Mouse (Mus musculus): ENCODE results near the gene Carm1. TPM values are rescaled to one million over a fixed set of nuclear protein-coding genes. Genes with fewer than 3 reads are reported as not detected.

Gene Carm1
- polyA plus RNA-seq, 1 experiment from 2014 or later, result 79.5 TPM

DNA sequence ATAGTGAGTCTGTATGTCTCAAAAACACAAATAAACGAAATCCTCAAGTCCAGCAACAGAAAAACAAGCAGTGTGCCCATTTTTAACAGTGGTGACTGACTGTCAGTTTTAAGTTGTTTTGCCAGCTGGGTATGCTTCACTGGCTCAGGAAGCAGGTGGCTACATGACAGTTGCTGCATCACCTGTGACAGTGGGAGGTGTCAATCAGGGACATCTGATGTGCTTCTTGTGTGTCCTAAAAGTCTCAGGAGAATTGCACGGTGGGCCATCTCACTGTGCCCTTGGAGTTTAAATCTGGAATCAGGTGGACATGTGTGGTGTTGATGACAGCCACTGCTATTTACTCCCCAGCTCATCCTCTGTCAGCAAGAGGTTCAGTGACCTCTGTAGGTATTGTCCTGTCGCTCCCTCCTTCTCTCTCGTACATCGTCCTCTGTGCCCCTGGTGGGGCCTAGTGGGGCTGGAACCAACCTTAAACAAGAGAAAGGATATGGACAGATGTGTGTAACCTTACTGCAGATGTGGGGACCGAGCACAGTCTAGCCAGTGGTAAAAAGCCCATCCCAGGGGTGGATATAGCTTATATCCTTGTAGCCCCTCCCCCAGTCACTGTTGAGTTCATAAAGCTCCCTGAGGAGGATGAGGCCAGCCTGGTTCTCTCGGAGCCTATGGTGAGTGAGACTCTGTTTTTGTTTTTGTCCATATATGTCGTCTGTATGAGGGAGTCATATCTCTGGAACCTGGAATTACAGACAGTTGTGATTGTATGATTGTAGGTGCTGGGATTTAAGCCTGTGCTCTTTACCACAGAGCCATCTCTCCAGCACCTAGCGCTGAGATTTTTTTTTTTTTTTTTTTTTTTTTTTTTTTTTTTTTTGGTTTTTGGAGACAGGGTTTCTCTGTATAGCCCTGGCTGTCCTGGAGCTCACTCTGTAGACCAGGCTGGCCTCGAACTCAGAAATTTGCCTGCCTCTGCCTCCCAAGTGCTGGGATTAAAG, 78.9 kb downstream of the Carm1 start:
- ATAC-seq (ENCODE audit: insufficient number of reproducible peaks, insufficient read depth, low FRiP score, low TSS enrichment), result peak; percentile 42; the same call in 1 of the 2 replicates
- H3K4me2 ChIP-seq (replicated peaks), result no peak overlapping the region
- no peak overlapping the region for H3K27ac ChIP-seq
- no peak overlapping the region for H3K4me3 ChIP-seq
- 88% methylated on average over 10 of the region's 10 CpGs for WGBS
- no peak overlapping the region for H3K9ac ChIP-seq
- H3K9me3 ChIP-seq, result no peaks in the 10 kb centered on the region
- H3K4me1 ChIP-seq, result no peaks in the 10 kb centered on the region
- H3K36me3 ChIP-seq, result 0 out of 2 replicates have a peak, but pooled peaks cover 11% of the 10 kb centered on the region
- no peaks in the 10 kb centered on the region for H3K27me3 ChIP-seq

DNA sequence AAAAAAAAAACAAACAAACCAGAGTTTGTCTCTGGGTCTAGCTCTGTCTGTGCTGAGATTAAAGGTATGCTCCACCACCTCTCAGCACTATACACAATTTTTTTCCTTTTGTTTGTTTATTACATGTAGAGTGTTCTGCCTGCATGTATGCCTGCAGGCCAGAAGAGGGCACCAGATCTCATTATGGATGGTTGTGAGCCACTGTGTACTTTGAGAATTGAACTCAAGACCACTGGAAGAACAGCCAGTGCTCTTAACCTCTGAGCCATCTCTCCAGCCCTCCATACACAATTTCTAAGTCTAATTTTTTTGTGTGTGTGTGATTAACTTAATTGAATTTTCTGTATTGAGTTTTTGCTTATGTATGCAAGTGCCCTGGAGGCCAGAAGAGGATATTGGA, 79.9 kb downstream of the Carm1 start:
- H3K4me3 ChIP-seq, result no peak overlapping the region
- no peak overlapping the region for H3K9ac ChIP-seq
- H3K4me1 ChIP-seq, result no peaks in the 10 kb centered on the region
- H3K9me3 ChIP-seq, result no peaks in the 10 kb centered on the region
- no peak overlapping the region for H3K27ac ChIP-seq
- H3K4me2 ChIP-seq (replicated peaks), result no peak overlapping the region
- H3K27me3 ChIP-seq, result no peaks in the 10 kb centered on the region
- H3K36me3 ChIP-seq, result 0 out of 2 replicates have a peak, but pooled peaks cover 8% of the 10 kb centered on the region
- ATAC-seq (ENCODE audit: insufficient number of reproducible peaks, insufficient read depth, low FRiP score, low TSS enrichment), result no peak

DNA sequence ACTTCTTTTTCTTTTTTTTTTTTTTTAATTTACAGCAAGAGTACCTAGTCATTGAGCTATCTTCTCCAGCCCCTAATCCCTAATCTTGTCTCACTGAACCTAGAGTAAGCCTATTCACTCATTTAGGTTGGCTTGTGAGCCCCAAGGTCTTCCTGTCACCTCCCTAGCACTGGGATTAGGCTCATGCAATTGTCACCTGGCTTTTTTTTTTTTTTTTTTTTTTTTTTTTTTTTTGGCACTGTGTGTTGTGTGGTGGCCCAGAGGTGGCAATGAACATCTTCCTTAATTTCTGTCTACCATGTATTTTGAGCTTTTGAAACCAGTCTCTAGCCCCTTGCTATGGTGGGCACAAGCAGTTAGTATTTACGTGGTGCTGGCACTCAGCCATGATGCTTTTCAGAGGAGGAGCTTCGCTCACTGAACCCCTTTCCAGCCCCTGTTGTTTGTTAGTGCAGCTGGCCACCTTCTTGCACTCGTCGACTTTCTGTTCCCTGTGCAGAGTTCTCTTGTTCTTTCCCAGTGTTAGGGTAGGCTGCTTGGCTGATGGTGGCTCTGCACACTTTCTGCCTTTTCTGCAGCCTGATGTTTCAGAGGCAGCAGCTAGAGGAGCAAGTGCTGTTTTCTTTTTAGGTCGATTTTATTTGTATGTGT, 80.6 kb downstream of the Carm1 start:
- no peak overlapping the region for H3K27ac ChIP-seq
- H3K27me3 ChIP-seq, result no peaks in the 10 kb centered on the region
- H3K36me3 ChIP-seq, result 0 out of 2 replicates have a peak, but pooled peaks cover 8% of the 10 kb centered on the region
- no peak for ATAC-seq (ENCODE audit: insufficient number of reproducible peaks, insufficient read depth, low FRiP score, low TSS enrichment)
- WGBS, result 89% methylated on average over 5 of the region's 5 CpGs
- H3K4me3 ChIP-seq, result no peak overlapping the region
- no peaks in the 10 kb centered on the region for H3K9me3 ChIP-seq
- no peak overlapping the region for H3K4me2 ChIP-seq (replicated peaks)
- H3K4me1 ChIP-seq, result no peaks in the 10 kb centered on the region
- H3K9ac ChIP-seq, result no peak overlapping the region

DNA sequence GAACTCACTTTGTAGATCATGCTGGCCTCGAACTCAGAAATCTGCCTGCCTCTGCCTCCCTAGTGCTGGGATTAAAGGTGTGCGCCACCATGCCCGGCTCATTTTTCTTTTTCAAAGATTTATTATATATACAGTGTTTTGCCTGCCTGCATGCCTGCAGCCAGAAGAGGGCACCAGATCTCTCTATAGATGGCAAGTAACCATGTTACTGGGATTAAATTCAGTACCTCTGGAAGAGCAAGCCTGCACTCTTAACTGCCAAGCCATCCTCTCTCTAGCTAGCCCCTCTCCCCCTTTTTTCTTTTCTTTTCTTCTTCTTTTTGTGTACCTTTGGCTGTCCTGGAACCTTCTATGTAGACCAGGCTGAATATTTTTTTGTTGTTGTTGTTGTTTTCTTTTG, 84.0 kb downstream of the Carm1 start:
- Histone ChIP-seq H3K9ac (no peak overlapping the region), H3K4me2 (replicated peaks) (no peak overlapping the region), H3K36me3 (peaks cover 34% of the 10 kb centered on the region), H3K9me3 (no peaks in the 10 kb centered on the region), H3K27me3 (no peaks in the 10 kb centered on the region), H3K27ac (no peak overlapping the region), H3K4me1 (0 out of 2 replicates have a peak, but pooled peaks cover 4% of the 10 kb centered on the region), H3K4me3 (no peak overlapping the region)
- 88% methylated on average over 3 of the region's 3 CpGs for WGBS
- ATAC-seq (ENCODE audit: insufficient number of reproducible peaks, insufficient read depth, low FRiP score, low TSS enrichment), result no peak

DNA sequence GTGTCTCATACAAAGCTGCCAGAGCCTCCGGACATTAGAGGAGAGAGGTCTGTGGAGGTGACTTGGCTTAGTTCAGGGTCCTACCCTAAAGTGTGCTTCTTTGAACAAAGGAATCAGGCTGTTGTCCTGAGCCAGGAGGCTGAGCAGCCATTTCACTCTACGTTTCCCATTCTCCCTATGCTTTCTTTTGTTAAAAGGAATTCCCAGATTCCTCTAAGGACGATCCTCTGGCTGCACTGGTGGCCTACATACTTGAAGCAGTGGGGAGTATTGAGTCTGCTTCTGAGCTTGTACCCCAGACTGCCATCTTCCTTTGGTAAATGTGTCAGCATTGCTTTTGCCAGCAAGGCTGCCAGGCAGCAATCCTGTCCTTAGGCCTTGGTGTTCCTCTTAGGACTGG, 86.4 kb downstream of the Carm1 start:
- 77% methylated on average over 3 of the region's 3 CpGs for WGBS
- 0 out of 2 replicates have a peak, but pooled peaks cover 5% of the 10 kb centered on the region for H3K4me1 ChIP-seq
- no peak overlapping the region for H3K4me2 ChIP-seq (replicated peaks)
- H3K4me3 ChIP-seq, result no peak overlapping the region
- H3K9me3 ChIP-seq, result no peaks in the 10 kb centered on the region
- H3K27me3 ChIP-seq, result no peaks in the 10 kb centered on the region
- no peak overlapping the region for H3K9ac ChIP-seq
- no peak overlapping the region for H3K27ac ChIP-seq
- ATAC-seq (ENCODE audit: insufficient number of reproducible peaks, insufficient read depth, low FRiP score, low TSS enrichment), result no peak
- peaks cover 55% of the 10 kb centered on the region for H3K36me3 ChIP-seq

DNA sequence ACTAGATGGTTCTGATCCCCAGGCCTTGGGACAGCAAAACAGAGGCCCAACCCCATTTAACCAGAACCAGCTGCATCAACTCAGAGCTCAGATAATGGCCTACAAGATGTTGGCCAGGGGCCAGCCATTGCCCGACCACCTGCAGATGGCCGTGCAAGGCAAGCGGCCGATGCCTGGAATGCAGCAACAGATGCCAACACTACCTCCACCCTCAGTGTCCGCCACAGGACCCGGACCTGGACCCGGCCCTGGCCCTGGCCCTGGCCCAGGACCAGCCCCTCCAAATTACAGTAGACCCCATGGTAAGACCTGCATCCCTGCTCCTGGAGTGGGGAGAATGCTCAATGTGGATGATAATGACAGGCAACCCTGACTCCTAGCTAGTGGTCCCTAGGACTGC, 88.9 kb downstream of the Carm1 start:
- peaks cover 80% of the 10 kb centered on the region for H3K36me3 ChIP-seq
- ATAC-seq (ENCODE audit: insufficient number of reproducible peaks, insufficient read depth, low FRiP score, low TSS enrichment), result peak; percentile 45; the same call in 1 of the 2 replicates
- H3K4me1 ChIP-seq, result 0 out of 2 replicates have a peak, but pooled peaks cover 5% of the 10 kb centered on the region
- 71% methylated on average over 7 of the region's 7 CpGs for whole genome bisulfite sequencing
- no peaks in the 10 kb centered on the region for H3K9me3 ChIP-seq
- H3K27ac ChIP-seq, result no peak overlapping the region; the same call in 1 of the 2 replicates
- no peak overlapping the region for H3K4me2 ChIP-seq (replicated peaks)
- H3K27me3 ChIP-seq, result no peaks in the 10 kb centered on the region
- H3K4me3 ChIP-seq, result no peak overlapping the region
- no peak overlapping the region for H3K9ac ChIP-seq

DNA sequence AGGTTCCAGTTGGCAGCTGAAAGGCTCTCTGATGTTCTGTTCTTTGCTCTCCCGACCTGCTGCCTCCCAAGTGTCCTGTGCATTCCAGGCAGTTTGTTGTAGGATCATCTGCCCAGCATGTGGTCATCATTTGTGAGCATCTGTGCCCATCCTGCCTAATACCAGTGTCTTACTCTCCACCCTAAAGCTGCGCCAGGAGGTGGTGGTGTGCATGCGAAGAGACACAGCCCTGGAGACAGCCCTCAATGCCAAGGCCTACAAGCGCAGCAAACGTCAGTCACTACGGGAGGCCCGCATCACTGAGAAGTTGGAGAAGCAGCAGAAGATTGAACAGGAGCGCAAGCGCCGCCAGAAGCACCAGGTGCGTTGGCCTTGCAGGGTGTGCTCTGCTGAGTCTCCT, 92.3 kb downstream of the Carm1 start:
- peaks cover 100% of the 10 kb centered on the region for H3K36me3 ChIP-seq
- no peaks in the 10 kb centered on the region for H3K9me3 ChIP-seq
- no peaks in the 10 kb centered on the region for H3K27me3 ChIP-seq
- no peak overlapping the region for H3K27ac ChIP-seq
- 0 out of 2 replicates have a peak, but pooled peaks cover 5% of the 10 kb centered on the region for H3K4me1 ChIP-seq
- no peak overlapping the region for H3K4me2 ChIP-seq (replicated peaks)
- no peak overlapping the region for H3K4me3 ChIP-seq
- ATAC-seq (ENCODE audit: insufficient number of reproducible peaks, insufficient read depth, low FRiP score, low TSS enrichment), result no peak
- whole genome bisulfite sequencing, result 95% methylated on average over 11 of the region's 11 CpGs
- no peak overlapping the region for H3K9ac ChIP-seq

MicroRNAs within 50 kb of the gene (microRNA counts, 519-probe panel; counts per million panel counts)
- microRNA mmu-miR-1946b, result 460 counts per million, percentile 65 among the panel's probes with 10 or more counts

Small RNAs within 50 kb of the gene (microRNA-seq; reads per million reads assigned to microRNA genes)
- gene Mir1946b, result not detected

Other genes starting within 250 kb of the Carm1 start
- 15.8 and 18.2 TPM in 2 replicates for gene Ap1m2, start 234.6 kb upstream of the Carm1 start, polyA plus RNA-seq (2016; fragmentation: Nextera tagmentation; extraction: Ambion mirVana)
- gene Slc44a2, start 226.2 kb upstream of the Carm1 start, polyA plus RNA-seq (2016; fragmentation: Nextera tagmentation; extraction: Ambion mirVana), result 117 and 118 TPM in 2 replicates
- 277 and 284 TPM in 2 replicates for gene Ilf3, start 179.0 kb upstream of the Carm1 start, polyA plus RNA-seq (2016; fragmentation: Nextera tagmentation; extraction: Ambion mirVana)
- 48.7 and 50.2 TPM in 2 replicates for gene Qtrt1, start 135.1 kb upstream of the Carm1 start, polyA plus RNA-seq (2016; fragmentation: Nextera tagmentation; extraction: Ambion mirVana)
- 75.3 and 76.7 TPM in 2 replicates for gene Dnm2, start 122.0 kb upstream of the Carm1 start, polyA plus RNA-seq (2016; fragmentation: Nextera tagmentation; extraction: Ambion mirVana)
- gene Tmed1, start 36.6 kb upstream of the Carm1 start, polyA plus RNA-seq (2016; fragmentation: Nextera tagmentation; extraction: Ambion mirVana), result 113 and 115 TPM in 2 replicates
- 3.9 and 5.7 TPM in 2 replicates for gene AB124611, start 20.7 kb upstream of the Carm1 start, polyA plus RNA-seq (2016; fragmentation: Nextera tagmentation; extraction: Ambion mirVana)
- gene Timm29, start 45.8 kb downstream of the Carm1 start, polyA plus RNA-seq (2016; fragmentation: Nextera tagmentation; extraction: Ambion mirVana), result 40.6 and 41.8 TPM in 2 replicates
- 19.1 and 22.6 TPM in 2 replicates for gene Yipf2, start 45.9 kb downstream of the Carm1 start, polyA plus RNA-seq (2016; fragmentation: Nextera tagmentation; extraction: Ambion mirVana)
- 126 and 130 TPM in 2 replicates for gene Smarca4, start 69.3 kb downstream of the Carm1 start, polyA plus RNA-seq (2016; fragmentation: Nextera tagmentation; extraction: Ambion mirVana)
- 33.5 and 36.8 TPM in 2 replicates for gene Ldlr, start 176.6 kb downstream of the Carm1 start, polyA plus RNA-seq (2016; fragmentation: Nextera tagmentation; extraction: Ambion mirVana)
- gene Spc24, start 213.4 kb downstream of the Carm1 start, polyA plus RNA-seq (2016; fragmentation: Nextera tagmentation; extraction: Ambion mirVana), result 117 and 126 TPM in 2 replicates